Mouse (Mus musculus) embryonic stem cell, embryonic (primary cell): Measurements from ENCODE around the gene Pla2g5.

Source experiments
- CTCF ChIA-PET, 4 experiments: fragments of 300-600 bp in 2 of 4; fragments of 350-600 bp in 2 of 4; sonication (Branson Sonifier 250); formaldehyde crosslinking; loops; one replicate each; lab custom pipeline; 2022; ENCODE audit warnings: inconsistent platforms in 2 of 4; lab: Charles Lee
- POLR2A ChIA-PET, 4 experiments: fragments of 300-600 bp in 2 of 4; fragments of 350-600 bp in 2 of 4; sonication (Branson Sonifier 250); formaldehyde crosslinking; loops; one replicate each; lab custom pipeline; 2022; ENCODE audit warnings: antibody characterized with exemption in 4 of 4, inconsistent platforms in 1 of 4; lab: Charles Lee

The Pla2g5 gene

DNA sequence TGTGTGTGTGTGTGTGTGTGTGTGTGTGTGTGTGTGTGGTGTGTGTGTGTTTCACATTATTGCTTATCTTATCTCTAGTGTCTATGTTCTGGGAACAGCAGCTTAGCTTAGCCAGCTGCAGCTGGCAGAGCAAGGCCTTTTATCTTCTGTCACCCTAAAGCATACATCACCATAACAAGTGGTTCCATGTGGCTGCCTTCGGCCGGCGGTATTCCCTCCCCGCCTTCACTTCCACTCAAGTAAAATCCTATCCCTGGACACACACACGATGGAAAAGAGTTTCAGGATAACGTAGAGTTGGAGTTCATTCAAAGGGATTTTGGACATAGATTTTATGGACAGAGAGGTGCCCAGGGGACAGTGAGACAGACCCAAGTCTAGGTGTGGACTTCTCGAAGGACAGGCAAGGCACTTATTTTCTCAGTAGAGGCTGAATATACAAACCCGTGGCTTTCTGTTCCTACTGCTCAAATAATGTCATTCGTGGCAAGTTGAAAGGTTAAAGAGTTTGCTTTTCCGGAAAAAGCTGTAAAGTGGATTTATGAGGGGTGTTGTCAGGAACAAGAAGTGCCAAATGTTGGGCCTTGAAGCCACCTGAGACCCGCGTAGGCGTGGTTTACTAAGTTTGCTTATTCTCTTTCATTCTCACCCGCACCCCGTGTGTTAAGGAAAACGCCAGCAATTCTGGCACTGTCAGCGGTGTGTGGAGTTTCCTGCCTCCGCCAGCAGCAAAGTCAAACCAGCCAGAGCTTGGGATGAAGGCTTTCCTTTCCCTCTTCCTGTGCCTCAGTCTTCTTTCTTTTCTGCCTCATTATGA lies 37.3 kb downstream of the Pla2g5 start:
- POLR2A ChIA-PET = interaction anchor here (0.6 to 1.4 kb wide), 5 partner anchors 18 to 996 kb away, joined by 3 to 7 read pairs (median 3); no protein-coding TSS in a partner anchor

DNA sequence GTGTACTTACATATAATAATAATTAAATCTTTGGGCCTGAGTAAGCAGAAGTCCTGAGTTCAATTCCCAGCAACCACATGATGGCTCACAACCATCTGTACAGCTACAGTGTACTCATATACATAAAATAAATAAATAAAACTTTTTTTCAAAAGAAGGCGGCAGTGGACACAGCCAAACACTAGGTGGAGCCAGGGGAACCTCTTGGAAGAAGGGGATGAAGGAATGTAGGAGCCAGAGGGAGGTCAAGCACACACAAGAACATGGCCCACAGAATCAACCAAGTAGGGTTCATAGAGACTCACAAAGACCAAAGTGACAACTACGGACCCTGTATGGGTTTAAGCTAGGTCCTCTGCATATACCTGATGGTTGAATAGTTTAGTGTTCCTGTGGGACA lies 38.6 kb downstream of the Pla2g5 start:
- ChIA-PET CTCF (interaction anchor here (0.6 to 2.0 kb wide), 17 partner anchors 26 to 498 kb away, joined by 3 to 11 read pairs (median 4); partner anchors contain the start of gene Pink1 (in 1 of the 4)), POLR2A (interaction anchor here in 2 of 4 experiments (0.7 to 1.2 kb wide), 4 partner anchors 9 to 1140 kb away, joined by 3 to 4 read pairs (median 3); no protein-coding TSS in a partner anchor)

More for the DNA sequence above, 37.3 kb downstream of the Pla2g5 start:
- CTCF ChIA-PET = interaction anchor here (0.6 to 2.0 kb wide), 16 partner anchors 14 to 1555 kb away, joined by 3 to 7 read pairs (median 4); no protein-coding TSS in a partner anchor

DNA sequence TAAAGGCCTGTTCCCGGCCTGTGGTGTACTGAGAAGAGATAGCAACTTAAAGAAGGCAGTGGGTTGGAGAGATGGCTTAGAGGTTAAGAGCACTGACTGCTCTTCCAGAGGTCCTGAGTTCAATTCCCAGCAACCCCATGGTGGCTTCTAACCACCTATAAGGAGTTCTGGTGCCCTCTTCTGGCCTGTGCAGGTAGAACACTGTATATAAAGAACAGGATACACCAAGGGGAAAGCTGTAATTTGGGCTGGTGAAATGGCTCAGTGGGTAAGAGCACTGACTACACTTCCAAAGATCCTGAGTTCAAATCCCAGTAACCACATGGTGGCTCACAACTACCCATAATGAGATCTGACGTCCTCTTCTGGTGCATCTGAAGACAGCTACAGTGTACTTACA lies 39.1 kb downstream of the Pla2g5 start:
- POLR2A ChIA-PET = interaction anchor here in 1 of 4 experiments (0.7 to 1.2 kb wide), 3 partner anchors 9 to 1140 kb away, joined by 3 to 4 read pairs (median 3); no protein-coding TSS in a partner anchor

DNA sequence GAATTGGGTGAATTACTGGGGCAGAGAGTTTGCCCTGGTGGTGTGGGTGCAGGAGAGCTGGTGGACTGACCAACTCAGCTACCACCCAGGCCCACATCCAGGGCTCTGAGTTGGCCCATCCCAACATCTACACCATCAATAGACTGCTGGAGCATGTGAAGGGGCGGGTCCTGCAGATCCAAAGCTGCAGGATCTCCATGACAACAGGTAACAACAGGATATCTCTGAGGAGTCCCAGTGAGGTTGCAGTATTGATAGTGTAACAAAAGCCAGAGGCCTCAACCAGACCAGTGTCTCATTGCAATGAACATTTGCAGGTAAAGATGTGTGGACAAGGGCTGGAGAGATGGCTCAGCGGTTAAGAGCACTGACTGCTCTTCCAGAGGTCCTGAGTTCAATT lies 42.2 kb downstream of the Pla2g5 start:
- POLR2A ChIA-PET = interaction anchor here in 1 of 4 experiments (1.5 kb wide), 1 partner anchor 16 kb away, joined by 4 read pairs; no protein-coding TSS in a partner anchor
- CTCF ChIA-PET = interaction anchor here in 2 of 4 experiments (1.0 to 1.1 kb wide), 3 partner anchors 35 to 321 kb away, joined by 3 read pairs; no protein-coding TSS in a partner anchor

More for the DNA sequence above, 39.1 kb downstream of the Pla2g5 start:
- CTCF ChIA-PET = interaction anchor here (0.6 to 2.0 kb wide), 19 partner anchors 27 to 498 kb away, joined by 3 to 11 read pairs (median 4); partner anchors contain the start of gene Pink1 (in 1 of the 4)

DNA sequence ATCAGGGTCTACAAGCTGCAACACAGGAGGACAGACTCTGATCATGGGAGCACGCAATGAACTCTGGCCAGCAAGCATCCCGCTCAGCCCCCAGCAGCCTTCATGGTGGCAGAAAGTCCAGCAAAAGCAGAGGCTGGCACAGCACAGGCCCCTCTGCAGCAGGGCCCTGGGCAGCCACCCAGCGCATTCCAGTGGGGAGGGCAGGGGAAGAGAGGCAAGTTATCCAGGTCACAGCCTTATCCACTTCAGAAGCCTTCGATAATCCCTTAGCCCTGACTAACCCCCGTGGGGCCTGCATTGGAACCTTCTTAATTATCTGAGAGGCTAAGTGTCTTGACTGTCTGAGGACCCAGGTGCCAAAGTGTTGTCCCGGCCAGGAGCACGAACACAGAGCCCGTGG lies 44.2 kb downstream of the Pla2g5 start:
- POLR2A ChIA-PET = interaction anchor here in 2 of 4 experiments (0.6 to 1.3 kb wide), 2 partner anchors 17 kb away, joined by 3 to 8 read pairs; no protein-coding TSS in a partner anchor
- CTCF ChIA-PET = interaction anchor here in 1 of 4 experiments (0.5 kb wide), 1 partner anchor 269 kb away, joined by 3 read pairs; no protein-coding TSS in a partner anchor

DNA sequence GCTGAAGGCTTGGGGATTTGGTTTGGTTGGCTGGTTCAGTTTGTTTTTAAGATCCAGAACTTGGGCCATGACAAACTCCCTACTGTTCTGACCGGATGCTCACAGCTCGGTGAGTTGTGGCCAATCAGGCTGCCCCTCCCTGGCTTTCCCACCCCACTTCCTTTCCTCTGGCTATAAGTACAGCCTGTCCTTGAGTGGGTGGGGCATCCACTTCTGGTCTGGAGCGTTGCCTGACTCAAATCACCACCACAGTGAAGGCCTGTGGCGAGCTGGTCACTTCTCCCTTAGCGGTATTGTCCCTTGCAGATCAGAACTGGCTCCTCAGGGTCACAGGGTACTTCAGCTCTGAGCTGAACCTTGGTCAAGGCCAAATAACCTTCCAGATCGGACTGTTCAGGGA lies 45.5 kb downstream of the Pla2g5 start:
- ChIA-PET POLR2A (interaction anchor here in 2 of 4 experiments (0.9 to 2.2 kb wide), 4 partner anchors 14 to 24 kb away, joined by 3 to 4 read pairs (median 4); no protein-coding TSS in a partner anchor), CTCF (interaction anchor here in 2 of 4 experiments (0.6 to 1.5 kb wide), 3 partner anchors 22 to 985 kb away, joined by 3 to 6 read pairs (median 5); no protein-coding TSS in a partner anchor)

DNA sequence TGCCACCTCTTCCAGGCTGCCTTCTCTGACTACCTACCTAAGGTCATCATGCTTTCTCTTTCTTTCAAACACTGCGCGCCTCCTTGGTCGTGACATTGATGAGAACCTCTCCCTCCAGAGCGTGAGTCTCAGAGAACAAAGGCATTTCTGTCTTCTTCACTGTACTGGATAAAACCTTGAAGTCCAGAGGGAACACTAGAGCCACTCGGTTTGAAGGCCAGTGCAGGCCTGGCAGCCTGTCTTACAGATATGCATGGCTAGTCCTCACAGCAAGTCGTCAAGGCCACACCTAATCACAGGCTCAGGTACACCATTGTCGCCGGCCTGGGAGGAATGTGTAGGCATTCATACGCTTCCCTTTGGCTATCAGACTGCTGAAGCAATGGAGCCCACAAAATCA lies 47.1 kb downstream of the Pla2g5 start:
- ChIA-PET CTCF (no interaction called here), POLR2A (interaction anchor here in 3 of 4 experiments (0.6 to 1.7 kb wide), 4 partner anchors 11 to 1873 kb away, joined by 3 to 11 read pairs (median 4); no protein-coding TSS in a partner anchor)

DNA sequence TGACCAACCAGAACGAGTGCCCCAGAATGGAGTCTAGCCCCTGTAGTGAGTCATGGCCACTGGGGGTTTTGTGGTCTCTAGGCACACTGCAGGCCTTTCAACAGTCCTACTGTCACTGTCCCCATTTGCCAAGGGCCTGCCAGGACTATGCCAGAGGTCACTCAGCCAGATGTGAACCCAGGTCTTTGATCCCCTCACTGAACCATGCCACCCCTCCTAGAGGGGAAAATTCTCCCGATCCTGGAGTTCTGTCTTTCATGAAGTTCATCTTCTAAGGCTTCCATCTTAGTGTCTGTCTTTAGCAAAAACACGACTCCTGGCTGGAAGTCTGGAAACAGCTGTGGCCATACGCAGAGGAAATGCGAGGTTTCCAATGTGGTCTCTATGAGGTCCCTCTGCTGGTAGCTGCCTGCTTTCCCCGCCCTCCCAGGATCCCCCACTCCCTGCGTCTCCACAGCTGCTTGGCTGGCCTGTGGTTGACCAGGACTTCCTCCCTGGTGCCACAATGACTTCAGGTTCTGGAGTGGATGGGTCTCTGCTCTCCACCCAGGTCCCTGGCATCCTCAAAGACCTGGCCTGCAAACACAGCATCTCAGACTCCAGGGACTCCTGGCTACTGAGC lies 56.3 kb downstream of the Pla2g5 start:
- CTCF ChIA-PET = interaction anchor here in 2 of 4 experiments (0.6 kb wide), 2 partner anchors 13 to 20 kb away, joined by 3 read pairs; no protein-coding TSS in a partner anchor
- POLR2A ChIA-PET = interaction anchor here in 3 of 4 experiments (0.5 to 3.2 kb wide), 3 partner anchors 12 to 358 kb away, joined by 3 to 20 read pairs (median 3); no protein-coding TSS in a partner anchor

DNA sequence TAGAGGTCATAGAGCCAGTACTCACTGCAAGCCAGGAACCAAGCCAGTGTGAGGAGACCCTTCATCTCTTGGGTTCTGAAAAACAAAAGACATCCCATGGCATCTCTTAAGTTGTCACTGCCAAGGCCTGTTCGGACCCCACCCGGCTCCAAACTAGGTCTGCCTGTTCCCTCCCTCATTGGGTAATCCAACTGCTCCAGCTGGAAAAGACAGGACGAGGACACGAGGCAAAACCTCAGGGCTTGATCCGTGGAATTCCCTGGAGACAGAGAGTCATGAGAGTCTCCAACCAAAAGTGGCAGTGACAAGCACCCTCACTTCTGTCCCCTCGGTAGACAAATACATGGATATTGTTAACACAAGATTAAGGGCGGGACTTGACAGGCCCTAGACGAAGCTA lies 57.1 kb downstream of the Pla2g5 start:
- CTCF ChIA-PET = interaction anchor here in 2 of 4 experiments (0.6 to 1.3 kb wide), 4 partner anchors 8 to 480 kb away, joined by 3 to 4 read pairs (median 3); no protein-coding TSS in a partner anchor
- POLR2A ChIA-PET = interaction anchor here in 3 of 4 experiments (0.7 to 3.2 kb wide), 9 partner anchors 9 to 81 kb away, joined by 3 to 20 read pairs (median 4); no protein-coding TSS in a partner anchor

DNA sequence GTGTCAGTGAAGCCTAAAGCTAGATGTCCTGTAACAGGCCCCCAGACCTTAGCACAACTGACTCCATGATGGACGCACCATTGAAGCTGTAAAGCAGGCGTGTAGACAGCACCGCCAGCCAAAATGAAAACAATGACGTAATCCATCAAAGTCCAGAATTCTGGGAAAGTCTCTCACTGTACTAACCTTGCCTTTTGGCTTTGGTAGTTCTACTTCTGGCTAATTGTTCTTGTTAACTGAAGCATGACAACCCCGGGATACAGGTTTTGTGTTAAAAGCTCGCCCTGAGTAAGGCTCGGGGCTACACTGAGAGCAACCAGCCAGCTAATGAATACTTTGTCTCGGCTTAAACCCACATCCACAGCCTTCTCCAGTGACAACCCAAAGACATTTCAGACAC lies 58.0 kb downstream of the Pla2g5 start:
- ChIA-PET POLR2A (interaction anchor here in 3 of 4 experiments (0.7 to 3.2 kb wide), 13 partner anchors 8 to 409 kb away, joined by 3 to 20 read pairs (median 4); partner anchors contain the start of gene Fam43b (in 1 of the 3)), CTCF (interaction anchor here in 2 of 4 experiments (0.6 to 1.3 kb wide), 5 partner anchors 8 to 479 kb away, joined by 3 to 4 read pairs (median 3); no protein-coding TSS in a partner anchor)

DNA sequence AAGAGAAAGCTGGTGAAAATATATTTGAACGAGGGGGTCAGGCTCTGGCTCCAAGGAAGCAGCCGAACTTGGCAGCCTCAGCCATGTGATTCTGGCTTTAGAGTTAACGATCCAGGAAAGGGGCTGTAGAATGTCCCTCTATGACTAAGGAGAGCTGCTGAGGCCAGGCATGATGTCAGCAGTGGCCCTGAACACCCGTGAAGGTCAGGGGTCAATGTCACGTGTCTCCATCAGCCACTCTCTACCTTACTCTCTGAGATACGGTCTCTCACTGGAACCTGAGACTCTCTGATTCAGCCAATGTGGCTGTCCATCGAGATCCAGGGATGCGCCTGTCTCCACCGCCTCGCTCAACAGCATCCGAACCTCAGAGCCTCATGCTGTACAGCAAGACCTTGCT lies 60.4 kb downstream of the Pla2g5 start:
- CTCF ChIA-PET = no interaction called here
- POLR2A ChIA-PET = interaction anchor here in 1 of 4 experiments (0.7 to 1.9 kb wide), 4 partner anchors 10 to 66 kb away, joined by 3 to 5 read pairs (median 4); no protein-coding TSS in a partner anchor

DNA sequence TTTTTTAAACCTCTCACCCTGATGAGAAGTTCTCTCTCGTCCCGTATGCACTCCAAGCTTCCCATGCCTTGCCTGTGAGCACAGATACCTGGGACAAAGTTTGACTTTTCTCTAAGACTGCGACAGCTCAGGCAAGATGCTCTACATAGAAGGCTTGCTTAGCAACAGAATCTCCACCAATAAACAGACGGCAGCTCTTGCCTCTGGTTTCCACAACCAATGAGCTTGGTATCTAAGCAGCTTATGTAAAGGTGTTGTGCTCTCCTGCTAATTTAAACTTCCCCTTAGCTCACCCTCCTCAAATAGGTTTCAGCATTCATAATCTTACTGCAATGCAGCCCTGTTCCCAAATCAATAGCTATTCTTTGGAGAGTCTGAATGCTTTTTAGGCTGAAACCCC lies 61.7 kb downstream of the Pla2g5 start:
- POLR2A ChIA-PET = interaction anchor here in 3 of 4 experiments (0.9 to 1.9 kb wide), 6 partner anchors 11 to 1603 kb away, joined by 3 to 5 read pairs (median 3); no protein-coding TSS in a partner anchor
- CTCF ChIA-PET = interaction anchor here in 1 of 4 experiments (0.5 to 0.6 kb wide), 2 partner anchors 42 to 314 kb away, joined by 3 to 4 read pairs; no protein-coding TSS in a partner anchor

DNA sequence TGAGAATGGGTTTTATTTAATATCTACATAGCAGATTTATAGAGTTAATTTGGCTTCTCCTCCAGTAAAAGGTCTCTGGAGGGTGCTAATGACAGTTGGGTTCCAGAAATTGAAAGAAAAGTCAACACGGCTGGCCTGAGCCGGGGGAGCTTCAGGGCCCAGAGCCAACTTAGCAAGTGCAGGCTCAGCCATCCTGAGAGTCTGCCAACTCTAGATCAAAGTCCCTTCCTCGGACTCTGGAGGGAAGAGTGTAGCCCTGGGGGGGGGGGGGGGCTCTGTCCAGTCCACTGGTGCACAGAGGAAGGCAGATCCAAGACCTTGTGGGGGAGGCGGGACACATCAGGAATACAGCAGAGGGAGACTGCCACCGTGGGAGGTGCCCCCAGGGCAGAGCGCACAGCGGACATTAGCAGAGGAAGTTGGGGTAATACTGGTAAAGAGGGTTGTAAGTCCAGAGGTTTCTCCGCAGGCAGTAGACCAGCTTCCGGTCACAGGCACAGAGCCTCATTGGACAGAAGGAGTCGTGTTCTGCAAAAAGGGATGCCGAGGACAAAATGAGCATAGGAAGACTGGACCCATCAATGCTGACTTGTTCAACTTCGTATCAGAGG lies 63.0 kb downstream of the Pla2g5 start:
- CTCF ChIA-PET = no interaction called here

DNA sequence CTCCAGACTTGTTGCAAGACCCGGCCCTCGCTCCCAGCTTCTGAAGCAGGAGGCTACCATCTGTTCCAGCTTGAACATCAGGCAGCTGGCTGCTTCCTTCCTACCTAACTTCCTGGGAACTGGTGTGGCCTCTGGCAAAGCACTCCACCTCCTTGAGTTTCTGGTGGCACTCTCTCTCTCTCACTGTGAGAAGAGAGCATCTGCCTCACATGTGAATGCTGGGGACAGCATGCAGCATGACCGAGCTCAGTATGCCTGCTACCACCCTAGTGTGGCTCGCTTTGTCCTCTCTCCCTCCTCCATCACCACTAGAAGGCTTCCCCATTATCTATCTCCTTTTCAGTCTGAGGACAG lies 66.1 kb downstream of the Pla2g5 start:
- ChIA-PET POLR2A (interaction anchor here in 3 of 4 experiments (0.5 to 5.4 kb wide), 23 partner anchors 8 to 349 kb away, joined by 3 to 20 read pairs (median 4); partner anchors contain the start of gene Otud3 (in 1 of the 3)), CTCF (interaction anchor here in 2 of 4 experiments (0.5 to 1.2 kb wide), 4 partner anchors 8 to 150 kb away, joined by 3 to 5 read pairs (median 4); no protein-coding TSS in a partner anchor)

More for the DNA sequence above, 63.0 kb downstream of the Pla2g5 start:
- POLR2A ChIA-PET = interaction anchor here in 1 of 4 experiments (0.7 kb wide), 2 partner anchors 23 to 233 kb away, joined by 3 read pairs; no protein-coding TSS in a partner anchor

DNA sequence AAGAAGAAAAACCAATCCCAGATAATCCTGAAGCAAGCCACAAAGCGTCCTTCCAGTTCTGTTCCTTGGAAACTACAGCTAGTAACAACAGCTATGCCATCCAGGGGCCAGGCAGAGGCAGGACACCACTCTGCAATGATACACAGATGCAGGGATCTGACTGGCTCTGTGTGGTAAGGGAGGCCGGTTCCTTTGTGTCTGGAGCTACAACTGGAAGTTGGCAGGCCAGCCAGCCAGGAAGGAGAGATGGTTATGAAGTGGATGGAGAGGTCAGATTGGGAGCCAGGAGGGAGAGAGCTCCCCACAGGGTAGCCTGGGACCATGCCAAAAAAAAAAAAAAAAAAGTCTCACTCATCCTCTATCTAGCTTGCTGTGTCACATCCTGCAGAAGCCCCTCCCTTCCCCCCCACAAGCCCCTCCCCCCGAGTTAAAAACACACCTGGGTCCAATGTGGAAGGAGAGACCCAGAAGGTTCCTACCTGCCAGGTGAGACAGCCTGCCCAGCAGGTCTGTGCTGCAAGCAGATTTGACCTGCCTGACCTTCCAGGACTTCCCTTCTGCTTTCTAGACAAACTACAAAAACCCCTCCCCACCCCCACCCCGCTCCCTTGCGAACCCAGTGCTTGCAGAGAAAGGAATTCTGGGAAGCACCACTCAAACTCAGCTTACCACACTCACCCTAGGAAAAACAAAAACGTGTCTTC lies 66.6 kb downstream of the Pla2g5 start:
- POLR2A ChIA-PET = interaction anchor here in 3 of 4 experiments (0.5 to 5.4 kb wide), 31 partner anchors 9 to 912 kb away, joined by 3 to 20 read pairs (median 4); partner anchors contain the start of gene Otud3 (in 1 of the 3)
- CTCF ChIA-PET = interaction anchor here in 3 of 4 experiments (0.5 to 2.0 kb wide), 10 partner anchors 9 to 646 kb away, joined by 3 to 5 read pairs (median 4); no protein-coding TSS in a partner anchor

DNA sequence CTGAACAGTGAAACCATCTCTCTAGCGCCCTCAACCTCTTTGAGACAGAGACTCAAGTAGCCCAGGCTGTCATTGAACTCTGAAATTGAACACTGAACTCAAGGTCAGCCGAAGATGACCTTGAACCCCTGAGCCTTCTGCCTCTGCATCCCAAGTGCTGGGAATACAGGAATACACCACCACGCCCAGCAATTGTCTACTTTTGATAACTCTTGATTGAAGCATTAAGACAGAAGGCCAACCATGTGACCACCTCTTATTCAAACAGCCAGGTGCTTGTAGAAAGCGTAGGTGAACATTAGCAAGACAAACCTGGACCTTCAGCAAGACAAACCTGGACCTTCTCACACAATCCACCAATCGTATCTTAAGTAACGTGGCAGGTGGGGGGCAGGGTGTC lies 68.9 kb downstream of the Pla2g5 start:
- ChIA-PET CTCF (interaction anchor here (0.5 to 2.3 kb wide), 21 partner anchors 10 to 830 kb away, joined by 3 to 10 read pairs (median 5); no protein-coding TSS in a partner anchor), POLR2A (interaction anchor here (0.6 to 5.4 kb wide), 33 partner anchors 12 to 382 kb away, joined by 3 to 35 read pairs (median 5); partner anchors contain the start of genes Camk2n1 (in 1 of the 4) and Pla2g2d (in 1 of the 4))
